Mouse (Mus musculus): ENCODE data around the gene Gm20388.

DNA sequence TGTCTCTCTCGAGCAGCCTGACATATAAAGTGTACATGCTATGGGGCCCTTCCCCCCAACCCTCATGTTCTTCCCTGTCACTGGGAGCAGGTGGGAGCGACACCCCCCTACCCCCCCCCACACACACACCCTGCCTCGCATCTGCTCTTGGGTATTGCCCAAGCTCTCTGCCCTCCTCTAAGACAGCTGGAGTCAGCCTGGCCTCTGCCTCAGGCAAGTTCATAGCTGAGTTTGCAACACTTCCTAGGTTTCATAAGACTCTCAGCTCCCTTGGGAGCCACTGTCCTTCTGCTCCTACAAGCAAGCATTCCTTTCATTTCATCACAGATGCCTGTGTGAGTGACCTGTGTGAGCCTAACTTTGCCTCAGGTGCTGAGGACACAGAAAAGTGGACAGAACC is 2009.1 kb downstream of the Gm20388 start:
- TF ChIP-seq POLR2A (IDR thresholded peaks at IDR 0.05; ENCODE audit: low read depth, low read length) (no peak), CTCF (conservative IDR thresholded peaks at IDR 0.05; ENCODE audit: insufficient read depth, insufficient read length, low read depth, low read length) (no peak)

All from kidney, adult 2 months (tissue).